Mouse (Mus musculus): Measurements from ENCODE around the gene Pde8a.

The Pde8a gene

DNA sequence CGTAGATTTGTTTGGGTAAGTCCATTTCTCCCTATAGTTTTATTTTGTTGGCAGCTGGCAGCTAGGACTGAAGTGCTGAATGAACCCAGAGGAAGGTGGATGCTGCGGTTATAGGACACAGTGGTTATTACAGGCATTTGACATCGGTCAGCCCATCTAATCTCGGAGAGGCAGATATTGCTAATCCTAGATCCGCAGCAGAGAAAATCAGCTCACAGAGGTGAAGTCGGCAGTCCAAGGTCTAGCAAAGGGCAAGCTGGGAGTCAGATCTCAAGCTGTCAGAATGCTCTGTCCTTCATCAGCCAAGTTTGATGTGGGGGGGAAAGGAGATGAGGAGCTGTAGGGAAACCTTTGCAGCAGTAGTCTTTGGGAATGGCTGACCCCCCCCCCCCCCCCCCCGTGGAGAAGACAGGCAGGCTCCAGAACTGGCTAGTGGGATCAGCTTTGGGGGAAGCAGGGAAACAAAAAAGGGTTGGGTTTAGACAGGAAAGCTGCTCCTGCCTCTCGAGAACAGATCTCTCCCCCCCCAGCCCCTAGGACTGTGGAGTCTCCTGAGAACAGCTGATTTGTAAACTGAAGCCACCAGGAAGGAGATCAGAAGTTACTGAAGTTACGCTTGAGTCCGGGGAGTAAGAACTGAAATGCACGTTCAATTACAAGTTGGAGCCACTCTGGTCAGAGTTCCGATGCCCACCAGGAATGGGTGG, 3.3 kb upstream of the Pde8a start:
- no peak for DNase-seq (ENCODE audit: low read depth, low spot score)

DNA sequence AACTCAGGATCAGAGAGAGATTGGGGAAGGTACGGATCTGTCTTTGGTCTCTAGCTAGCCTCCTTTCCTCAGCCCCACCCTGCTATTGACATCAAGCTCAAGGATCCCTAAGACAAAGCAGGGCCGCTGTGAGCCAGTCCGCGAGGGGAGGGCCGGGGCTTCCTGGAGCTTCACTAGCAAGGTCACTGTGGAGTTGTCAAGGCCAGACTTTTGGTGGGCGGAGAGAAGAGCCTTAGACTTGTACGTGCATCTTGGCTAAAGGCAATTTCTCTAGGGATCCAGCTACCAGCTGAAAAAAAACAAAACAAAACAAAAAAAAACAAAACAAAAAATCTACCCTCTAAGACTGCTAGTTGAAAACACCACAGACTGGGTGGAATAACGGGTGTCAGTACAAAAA, 1.6 kb upstream of the Pde8a start:
- DNase-seq (ENCODE audit: low read depth, low spot score) = no peak

DNA sequence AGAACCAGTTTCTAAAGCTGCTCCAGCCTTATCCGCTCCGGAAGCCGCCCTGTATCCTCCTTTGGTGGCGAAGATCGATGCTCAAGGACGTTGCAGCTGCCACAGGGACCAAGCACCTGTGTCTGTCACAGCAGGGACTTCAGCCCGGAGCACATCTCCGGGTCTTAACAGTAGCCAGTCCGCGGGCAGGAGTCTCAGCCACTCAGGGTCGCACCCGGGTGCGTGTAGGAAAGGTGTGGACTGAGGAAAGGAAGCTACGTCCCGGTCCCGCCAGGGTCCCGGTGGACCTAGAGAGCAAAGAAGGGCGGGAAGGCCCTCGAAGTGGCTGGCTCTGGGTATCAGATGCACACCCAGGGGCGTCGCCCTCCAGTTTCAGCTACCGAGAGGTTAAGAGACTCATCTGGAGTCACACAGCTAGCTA, 1.1 kb upstream of the Pde8a start:
- DNase-seq (ENCODE audit: low read depth, low spot score) = no peak

DNA sequence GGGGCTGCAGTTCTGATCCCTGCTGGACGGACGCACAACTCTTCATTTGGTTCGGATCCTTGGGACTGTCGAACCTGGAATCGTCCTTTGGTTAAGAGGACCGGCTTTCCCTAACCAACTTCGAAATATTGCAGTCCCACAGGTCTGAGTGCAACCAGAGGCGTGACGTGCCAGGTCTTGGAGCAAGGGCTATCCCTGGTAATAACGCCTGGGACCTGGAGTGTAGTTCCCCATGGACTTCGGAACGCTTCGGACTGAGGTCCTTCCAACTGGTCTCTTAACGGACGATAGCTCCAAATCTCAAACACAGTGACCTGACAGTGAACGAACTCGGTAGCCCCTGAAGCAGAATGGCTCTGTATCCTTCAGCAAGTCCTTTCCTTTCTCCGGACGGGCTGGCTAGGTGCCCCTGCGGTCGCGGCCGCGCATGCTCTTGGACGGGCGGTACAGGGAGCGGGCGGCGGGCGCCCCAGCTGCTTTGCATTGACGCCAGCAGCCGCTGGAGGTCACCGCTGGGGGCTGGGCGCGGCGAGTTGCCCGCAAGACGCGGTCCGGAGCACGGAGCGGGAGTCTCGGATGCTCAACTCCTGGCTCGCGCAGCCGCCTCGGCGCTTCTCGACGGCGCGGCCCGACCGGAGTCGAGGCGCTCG, 574 bp upstream of the Pde8a start:
- DNase-seq (ENCODE audit: low read depth, low spot score) = peak; percentile 82

DNA sequence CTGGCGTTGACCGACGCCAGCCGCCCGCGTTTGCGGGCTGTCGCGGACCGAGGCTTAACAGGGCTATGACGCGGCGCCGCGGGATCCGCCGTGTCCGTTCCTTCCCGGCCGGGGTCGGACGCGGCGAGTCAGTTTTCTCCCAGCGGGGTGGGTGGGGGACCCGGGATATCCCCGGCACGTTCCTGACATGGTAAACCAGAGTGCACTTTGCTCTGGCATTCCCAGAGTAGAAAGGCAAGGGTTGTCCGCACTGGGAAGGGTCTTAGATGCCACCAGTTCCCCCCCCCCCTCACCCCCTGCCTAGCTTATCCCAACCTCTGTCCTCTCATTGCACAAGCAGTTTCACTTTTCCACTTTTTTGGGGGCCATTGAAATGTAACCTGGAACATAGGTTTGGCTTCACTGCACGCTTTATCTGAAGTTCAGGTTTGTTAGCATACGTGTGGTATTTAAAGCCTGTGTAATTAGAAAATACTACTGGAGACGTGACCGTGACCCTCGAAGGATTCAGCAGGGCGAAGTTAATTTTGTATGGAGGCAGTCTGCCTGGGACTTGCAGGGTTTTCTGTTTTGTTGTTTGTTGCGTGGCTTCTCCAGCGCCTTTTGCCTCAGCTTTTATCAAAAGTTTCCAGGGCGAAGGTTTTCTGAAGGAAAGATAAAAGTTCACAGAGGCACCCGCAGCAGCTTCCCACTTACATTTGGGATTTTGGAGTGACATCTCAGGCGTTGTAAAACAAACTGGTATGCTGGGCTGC, 934 bp downstream of the Pde8a start:
- no peak for DNase-seq (ENCODE audit: low read depth, low spot score)

DNA sequence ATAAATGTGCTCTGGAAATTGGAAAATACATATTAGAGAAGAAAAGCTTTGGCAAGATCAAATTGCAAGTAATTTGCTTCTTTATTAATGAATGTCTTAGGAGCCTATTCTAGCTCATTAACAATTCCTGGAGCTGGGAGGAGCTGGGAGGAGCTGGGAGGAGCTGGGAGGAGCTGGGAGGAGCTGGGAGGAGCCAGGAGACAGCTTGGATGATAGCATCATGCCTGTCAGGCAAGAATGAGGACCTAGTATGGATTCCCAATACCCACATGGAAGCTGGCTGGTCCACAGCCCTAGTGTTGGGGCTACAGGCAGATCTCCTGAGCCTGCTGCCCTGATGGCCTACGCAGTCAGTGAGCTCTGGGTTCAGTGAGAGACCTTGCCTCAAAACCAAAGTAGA, 2.6 kb downstream of the Pde8a start:
- DNase-seq (ENCODE audit: low read depth, low spot score) = no peak

DNA sequence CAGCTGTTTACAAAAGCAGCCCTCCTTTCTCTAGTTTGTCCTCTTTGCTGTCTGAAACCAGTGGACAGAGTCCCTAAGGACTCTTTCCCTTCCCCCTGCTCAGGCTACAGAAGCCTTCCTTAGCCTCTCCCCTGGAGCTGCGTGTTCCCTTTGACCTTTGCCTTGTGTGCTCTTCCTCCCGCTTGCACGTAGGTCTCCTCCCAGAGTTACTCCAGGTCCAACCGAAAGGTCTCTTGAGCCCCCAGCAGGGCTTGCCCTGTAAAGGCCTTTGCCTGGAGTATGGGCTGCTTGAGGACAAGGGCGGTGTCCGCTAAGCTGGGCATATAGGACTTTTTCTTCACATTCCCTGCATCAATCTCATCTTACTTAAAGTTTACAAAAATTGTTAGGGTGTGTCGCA, 5.9 kb downstream of the Pde8a start:
- DNase-seq (ENCODE audit: low read depth, low spot score) = no peak

DNA sequence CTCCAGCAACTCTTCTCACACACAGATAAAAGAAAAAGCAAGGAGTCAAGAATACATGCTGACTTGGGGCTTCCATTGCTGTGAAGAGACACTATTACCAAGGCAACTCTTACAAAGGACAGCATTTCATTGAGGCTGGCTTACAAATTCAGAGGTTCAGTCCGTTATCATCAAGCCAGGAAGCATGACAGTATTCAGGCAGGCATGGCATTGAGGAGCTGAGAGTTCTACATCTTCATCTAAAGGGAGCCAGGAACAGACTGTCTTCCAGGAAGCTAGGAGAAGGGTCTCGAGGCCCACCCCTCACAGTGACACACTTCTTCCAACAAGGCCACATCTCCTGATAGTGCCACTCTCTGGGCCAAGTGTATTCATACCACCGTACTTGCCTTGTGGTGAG, 7.0 kb downstream of the Pde8a start:
- no peak for DNase-seq (ENCODE audit: low read depth, low spot score)

DNA sequence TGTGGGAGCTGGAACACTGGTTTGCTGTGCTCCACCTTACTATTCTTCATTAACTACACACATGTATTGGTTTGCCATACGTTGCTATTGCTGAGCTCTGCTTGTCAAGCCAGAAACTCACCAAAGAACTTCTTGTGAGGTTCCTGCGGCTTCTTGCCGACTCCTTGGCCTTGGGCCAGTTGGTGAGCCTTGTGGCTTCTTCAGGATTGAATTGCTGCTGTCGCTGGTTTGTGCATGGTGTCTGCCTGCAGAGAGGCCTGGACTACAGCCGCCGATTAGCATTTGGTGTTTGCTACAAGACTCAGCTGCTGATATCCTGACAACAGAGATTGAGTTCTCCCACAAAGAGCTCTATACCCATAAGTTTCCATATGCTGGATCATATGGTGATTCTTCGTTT, 10.9 kb downstream of the Pde8a start:
- DNase-seq (ENCODE audit: low read depth, low spot score) = no peak

DNA sequence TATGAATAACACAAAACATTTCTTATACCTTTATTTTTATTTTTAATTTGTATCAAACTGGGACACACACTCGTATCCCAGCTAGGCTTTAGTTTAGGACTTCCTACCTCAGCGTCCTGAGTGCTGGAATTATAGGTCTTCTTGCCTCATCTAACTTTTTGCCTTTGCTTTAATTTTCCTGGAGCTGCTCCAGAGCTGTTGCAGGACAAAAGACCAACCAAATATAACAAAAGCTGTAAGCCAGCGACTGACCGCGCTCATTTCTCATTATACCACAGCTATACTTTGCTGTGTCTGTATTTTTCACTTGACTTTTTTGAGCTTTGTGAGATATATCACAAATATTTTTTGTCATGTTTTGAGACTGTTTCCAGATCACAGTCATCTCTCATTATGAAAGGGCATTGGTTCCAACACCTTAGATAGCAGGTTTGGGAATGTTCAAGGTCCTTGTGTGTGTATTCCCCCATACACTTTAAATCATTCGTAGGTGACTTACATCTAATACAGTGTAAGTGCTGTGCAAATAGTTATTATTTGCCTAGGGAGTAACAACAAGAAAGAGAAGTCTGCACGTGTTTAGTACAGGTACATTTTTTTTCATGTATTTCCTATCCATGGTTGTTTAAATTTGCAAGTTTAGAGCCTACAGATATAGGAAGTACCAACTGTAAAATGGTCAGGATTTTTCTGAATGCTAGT, 16.8 kb downstream of the Pde8a start:
- DNase-seq (ENCODE audit: low read depth, low spot score) = no peak

DNA sequence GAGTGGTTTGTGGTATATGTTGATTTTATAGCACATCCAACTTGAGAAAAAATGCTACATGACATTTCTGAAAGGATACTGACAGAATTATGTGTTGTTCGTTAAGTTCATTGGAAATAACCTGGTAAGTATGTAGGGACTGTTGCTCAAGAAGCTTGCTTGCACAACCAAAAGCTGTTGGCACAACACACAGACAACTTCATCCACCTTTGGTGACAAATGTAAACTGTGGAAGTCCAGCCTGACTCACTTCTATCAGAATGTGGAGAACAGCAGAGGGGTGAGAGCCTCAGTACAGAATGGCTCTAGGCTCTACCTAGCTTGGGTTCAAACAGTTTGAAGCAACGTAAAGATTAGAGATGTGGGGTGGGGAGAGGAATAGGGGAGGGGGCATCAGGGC, 19.3 kb downstream of the Pde8a start:
- no peak for DNase-seq (ENCODE audit: low read depth, low spot score)

DNA sequence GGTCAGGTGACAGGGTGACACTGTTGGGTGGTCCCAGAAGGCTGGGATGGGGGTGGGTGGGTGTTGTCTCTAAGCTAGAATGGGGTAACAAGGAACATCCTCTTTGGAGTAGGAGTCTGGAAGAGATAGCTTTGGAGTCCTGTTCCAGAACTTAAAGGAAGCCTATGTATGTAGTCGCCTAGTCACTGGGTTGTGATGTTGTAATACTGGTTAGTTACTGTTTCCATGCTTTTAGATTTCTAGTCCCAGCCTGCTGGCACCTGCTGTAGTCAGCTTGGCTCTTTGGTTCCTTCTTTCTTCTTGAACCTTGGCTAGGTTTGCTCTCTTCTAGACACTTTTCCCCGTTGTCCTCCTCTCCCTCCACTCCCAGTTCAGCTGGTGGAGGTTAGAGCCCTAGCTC, 21.7 kb downstream of the Pde8a start:
- no peak for DNase-seq (ENCODE audit: low read depth, low spot score)

DNA sequence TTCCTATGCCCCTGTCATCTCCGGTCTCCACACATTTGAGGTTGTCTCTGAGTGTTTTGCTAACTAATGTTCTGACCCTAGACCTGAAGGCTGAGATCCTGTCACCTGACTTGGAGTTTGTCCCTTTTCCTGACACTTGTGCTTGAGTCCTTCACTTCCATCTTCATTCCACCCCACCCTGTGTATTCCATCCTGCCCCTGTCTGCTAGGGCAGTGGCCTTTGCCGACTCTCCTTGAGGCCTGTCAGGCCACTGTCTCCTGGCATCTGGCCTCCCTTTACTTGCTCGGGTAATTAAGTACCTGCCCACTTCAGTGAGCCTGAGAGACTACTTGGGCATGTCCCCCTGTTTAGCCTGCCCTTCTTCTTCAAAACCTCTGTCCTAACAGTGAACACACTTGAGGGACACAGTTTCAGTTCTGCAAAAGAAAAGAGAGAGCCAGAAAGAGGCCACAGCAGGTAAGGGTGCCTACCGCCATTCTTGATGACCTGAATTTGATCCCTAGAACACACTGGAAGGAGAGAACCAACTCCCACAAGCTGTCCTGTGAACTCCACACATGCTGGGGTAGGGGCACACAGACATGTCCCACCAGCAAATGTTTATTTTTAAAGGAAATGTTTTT, 22.3 kb downstream of the Pde8a start:
- DNase-seq (ENCODE audit: low read depth, low spot score) = no peak

DNA sequence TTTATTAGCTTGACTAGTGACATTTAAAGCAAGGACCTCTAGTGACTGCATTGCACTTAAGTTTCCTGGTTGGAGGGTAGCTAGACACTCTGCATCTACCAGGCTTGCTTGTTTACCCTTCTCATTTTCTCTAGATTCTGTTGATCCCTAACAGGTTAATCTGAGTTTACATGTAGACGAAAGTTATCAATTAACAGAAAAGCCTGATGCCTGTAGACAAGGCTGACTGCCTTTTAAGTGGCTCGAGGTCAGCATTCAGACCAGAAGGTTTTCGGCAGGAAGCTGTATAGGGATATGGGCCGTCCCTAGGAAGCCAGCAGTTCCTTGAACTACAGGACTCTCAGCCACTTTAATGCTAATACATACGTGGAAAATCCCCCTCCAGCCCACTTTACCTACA, 30.0 kb downstream of the Pde8a start:
- DNase-seq (ENCODE audit: low read depth, low spot score) = no peak

DNA sequence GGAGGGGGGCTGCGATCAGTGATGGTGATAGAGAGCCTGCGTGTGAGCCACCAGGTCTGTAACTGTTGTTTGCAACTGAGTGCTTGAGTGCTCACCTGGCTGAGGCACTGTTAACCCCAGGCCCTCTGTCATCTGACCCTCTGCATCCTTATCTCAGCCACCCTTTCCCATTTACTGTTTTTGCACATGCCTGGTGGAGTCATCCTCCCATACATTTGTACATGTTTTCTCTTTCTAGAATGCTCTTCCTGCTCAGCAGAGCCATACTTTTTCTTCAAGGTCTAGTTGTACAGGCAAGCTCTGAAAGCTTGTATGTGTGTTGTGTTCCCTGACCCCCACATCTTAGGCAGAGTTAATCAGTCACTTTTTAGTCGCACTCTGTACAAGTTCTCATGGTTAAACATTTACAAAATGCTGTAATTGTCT, 36.5 kb downstream of the Pde8a start:
- DNase-seq (ENCODE audit: low read depth, low spot score) = no peak

DNA sequence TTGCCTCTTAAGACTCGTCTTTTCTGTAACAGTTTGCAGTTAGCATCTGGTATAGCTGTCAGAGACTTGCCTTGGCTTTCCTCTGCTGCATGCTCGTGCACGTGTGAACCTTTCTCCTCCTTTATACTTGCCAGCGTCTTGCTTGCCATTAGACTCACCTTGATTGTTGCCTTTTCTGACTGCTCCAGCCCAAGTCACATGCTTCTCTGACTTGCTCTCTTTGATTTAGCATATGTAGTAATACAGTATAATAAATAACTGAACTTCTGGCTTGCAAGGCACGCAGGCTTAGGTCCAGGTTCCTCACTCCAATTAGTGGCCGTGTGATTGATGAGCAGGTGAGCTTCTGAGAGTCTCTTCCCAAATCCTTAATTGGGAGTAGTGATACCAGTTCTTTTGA, 37.2 kb downstream of the Pde8a start:
- DNase-seq (ENCODE audit: low read depth, low spot score) = no peak

DNA sequence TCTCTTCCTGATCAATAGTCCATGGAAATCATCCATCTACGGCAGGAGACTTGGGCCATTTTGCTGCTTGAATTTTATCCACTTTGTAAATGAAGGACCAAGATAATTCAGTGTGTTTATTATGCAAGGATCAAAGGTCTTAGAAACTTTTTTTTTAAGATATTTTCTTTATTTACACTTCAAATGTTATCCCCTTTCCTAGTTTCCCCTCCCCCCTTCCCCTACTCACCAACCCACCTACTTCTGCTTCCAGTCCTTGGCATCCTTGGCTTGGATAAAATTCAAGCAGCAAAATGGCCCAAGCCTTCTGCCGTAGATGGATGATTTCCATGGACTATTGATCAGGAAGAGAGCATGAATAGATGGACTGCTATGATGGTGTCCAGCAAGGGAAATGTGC, 38.1 kb downstream of the Pde8a start:
- DNase-seq (ENCODE audit: low read depth, low spot score) = no peak

DNA sequence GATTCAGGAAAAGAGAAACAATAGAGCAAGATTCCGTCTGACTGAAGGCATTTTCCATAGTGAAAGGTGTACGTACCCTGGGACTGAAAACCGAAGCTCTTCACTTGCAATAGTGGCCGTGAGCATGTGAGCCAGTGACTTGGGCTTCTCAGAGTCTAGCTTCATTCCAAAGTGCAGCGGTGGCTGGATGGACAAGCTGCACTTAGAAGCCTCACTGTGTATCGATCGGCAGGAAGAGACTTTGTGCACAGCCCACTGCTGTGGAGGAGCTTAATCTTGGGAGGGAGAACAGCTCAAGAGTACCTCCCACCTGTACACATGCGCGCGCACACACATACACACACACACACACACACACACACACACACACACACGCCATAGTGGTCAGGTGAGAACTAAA, 39.9 kb downstream of the Pde8a start:
- DNase-seq (ENCODE audit: low read depth, low spot score) = no peak

DNA sequence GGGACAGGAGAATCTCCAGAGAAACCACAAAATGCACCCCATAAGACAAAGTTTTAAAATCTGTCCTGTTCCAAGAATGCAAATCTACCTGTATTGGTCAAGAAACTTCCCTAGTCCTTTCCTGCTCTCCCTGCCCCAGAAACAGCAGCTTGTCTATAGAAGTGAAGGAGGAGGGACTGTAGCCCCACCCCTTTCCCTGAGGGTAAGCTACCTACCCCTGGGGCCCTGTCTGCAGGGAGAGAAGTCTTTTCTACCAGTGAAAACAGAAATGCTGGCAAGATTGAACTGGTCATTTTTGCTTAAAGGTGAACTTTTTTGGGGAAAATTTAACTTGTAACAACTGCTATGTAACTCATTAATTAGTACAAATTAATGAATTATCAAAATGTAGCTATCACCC, 41.2 kb downstream of the Pde8a start:
- no peak for DNase-seq (ENCODE audit: low read depth, low spot score)

DNA sequence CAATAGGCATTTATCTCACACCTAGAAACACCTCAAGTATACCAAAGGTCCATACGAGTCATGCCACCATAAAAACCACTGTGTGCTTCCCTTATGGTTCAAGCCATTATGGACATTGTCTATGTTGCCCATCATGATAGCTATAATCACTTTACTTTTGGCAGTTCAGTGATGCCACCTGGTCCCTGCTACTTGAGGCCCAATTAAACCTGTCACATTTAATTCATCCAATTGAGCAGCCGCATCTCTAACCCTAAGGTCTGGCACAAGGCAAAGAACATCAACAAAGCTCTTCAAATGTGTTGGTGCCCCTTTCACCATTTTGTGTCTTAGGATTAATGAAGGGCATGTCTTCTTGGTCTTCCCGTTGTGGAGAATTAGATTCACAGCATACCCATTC, 42.1 kb downstream of the Pde8a start:
- no peak for DNase-seq (ENCODE audit: low read depth, low spot score)

DNA sequence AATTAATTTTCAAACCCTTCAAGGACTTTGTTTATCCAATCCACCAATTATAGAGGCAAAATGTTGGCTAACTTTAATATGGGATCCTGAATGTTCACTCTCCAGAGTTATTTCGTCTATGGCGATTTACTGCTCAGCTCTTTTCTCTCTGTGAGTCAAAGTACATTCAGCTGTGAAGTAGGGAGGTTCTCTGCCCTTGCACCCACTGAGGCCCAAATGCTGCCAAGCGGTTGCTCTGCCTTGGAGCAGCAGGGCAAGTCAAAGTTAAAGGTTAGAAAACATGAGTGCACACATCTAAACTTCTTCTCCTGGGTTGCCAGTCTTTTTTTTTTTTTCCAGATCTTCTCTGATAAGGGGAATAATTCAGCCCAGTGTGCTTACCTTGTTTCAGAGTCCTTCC, 43.4 kb downstream of the Pde8a start:
- no peak for DNase-seq (ENCODE audit: low read depth, low spot score)

DNA sequence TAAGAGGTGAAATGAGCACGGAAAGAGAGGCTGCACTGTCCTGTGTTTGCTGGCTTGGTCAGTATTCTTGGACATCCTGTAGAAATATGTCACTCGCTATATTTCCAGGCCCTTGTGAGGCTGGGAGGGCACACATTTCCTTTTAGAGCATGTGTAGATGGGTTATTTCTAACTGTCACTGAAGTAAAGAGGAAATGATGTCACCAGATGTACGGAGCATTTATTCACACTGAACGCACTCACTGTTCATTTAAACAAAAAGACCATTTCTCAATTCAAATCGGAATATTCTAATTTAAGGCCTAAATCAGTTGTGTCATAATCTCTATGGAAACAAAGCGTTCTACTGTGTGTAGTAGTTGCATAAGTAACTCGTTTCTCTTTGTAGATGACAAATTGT, 48.2 kb downstream of the Pde8a start:
- DNase-seq (ENCODE audit: low read depth, low spot score) = no peak

Data from retina, postnatal 7 days (tissue).